Mouse (Mus musculus): ENCODE data around the gene Cdan1.

Gene Cdan1

DNA sequence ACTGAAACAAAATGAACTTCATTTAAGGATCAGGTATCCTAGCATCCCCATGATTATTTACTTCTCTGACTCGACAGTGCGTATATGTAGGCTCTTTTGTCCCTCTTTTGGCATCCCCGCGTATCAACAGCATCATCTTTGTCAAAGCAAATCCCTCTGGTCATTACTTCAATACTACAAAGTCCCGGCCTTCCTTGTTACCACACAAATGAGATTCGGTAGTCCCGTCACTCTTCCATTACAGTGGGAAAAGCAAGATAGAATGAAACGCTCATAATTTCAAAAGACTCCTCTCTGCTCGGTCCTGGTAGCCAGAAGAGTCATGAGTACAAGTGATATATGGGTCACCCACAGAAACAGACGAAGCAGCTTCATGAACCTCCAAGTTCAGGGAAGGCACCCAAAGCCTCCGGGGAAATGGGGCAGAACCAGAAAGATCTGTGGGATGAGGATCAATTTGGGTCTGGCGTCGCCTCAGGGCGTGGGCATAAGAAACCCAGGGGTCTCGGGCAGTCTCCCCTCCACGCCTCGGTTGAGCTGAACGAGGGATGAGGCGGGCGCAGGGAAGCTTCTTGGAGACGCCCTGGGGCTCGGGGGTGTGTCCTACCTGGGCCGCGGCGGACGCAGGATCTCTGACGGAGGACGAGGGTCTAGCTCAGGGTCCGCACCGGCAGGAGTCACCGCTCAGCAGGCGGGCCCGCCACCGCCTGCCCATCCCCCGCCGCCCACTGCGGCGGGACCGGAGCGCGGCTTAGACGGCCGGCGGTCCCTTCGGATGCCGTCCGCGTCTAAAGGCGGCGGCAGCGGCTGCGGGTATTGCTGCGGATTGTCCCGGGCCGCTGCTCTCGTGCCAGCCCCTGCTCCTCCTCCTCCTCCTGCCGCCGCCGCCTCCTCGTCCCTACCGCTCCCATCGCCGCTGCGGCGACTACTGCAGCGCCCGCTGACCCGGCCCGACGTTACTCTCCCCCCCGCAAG is at the start of gene Cdan1:
Gene Cdan1 (minus strand): TSS at position 680 of the 975 bp plus-strand sequence.
- TF ChIP-seq NANOG (IDR thresholded peaks at IDR 0.05; ENCODE audit: borderline replicate concordance, low read length), result no peak
- Histone ChIP-seq H3K4me3 (replicated peaks; ENCODE audit: low read length) (peak within 1 kb of the TSS; percentile 100), H3K36me3 (ENCODE audit: insufficient read depth, low read length) (no peaks in the 10 kb centered on the region), H3K27me3 (ENCODE audit: insufficient read depth, low read length) (no peaks in the 10 kb centered on the region), H3K4me1 (replicated peaks; ENCODE audit: low read depth, low read length) (peaks cover 15% of the 10 kb centered on the region), H3K9me3 (ENCODE audit: low read length) (no peaks in the 10 kb centered on the region)

- Histone ChIP-seq H3K9me3 (ENCODE audit: low read length) (no peaks in the 10 kb centered on the region), H3K27me3 (ENCODE audit: insufficient read depth, low read length) (no peaks in the 10 kb centered on the region), H3K4me3 (replicated peaks; ENCODE audit: low read length) (no peak overlapping the region), H3K36me3 (ENCODE audit: insufficient read depth, low read length) (peaks cover 43% of the 10 kb centered on the region), H3K4me1 (replicated peaks; ENCODE audit: low read depth, low read length) (no peaks in the 10 kb centered on the region)
- TF ChIP-seq NANOG (IDR thresholded peaks at IDR 0.05; ENCODE audit: borderline replicate concordance, low read length), result no peak
- TF ChIP-seq CTCF (conservative IDR thresholded peaks at IDR 0.05; ENCODE audit: low read length), result no peak
- TF ChIP-seq POU5F1 (IDR thresholded peaks at IDR 0.05; ENCODE audit: borderline replicate concordance, low read length), result no peak
These were observed 46.4 kb upstream of the Cdan1 start for GRCm38 (mm10) chr2:120896361-120896760.

GRCm38 (mm10) chr2:120887601-120888000 is 37.7 kb upstream of the Cdan1 start:
- no peak overlapping the region for H3K4me3 ChIP-seq (replicated peaks; ENCODE audit: low read length)
- no peaks in the 10 kb centered on the region for H3K9me3 ChIP-seq (ENCODE audit: low read length)
- H3K36me3 ChIP-seq (ENCODE audit: insufficient read depth, low read length), result peaks cover 23% of the 10 kb centered on the region
- no peaks in the 10 kb centered on the region for H3K4me1 ChIP-seq (replicated peaks; ENCODE audit: low read depth, low read length)
- no peaks in the 10 kb centered on the region for H3K27me3 ChIP-seq (ENCODE audit: insufficient read depth, low read length)
- TF ChIP-seq NANOG (IDR thresholded peaks at IDR 0.05; ENCODE audit: borderline replicate concordance, low read length), result no peak
- no peak for TF ChIP-seq POU5F1 (IDR thresholded peaks at IDR 0.05; ENCODE audit: borderline replicate concordance, low read length)
- no peak for TF ChIP-seq CTCF (conservative IDR thresholded peaks at IDR 0.05; ENCODE audit: low read length)

- no peaks in the 10 kb centered on the region for H3K9me3 ChIP-seq (ENCODE audit: low read length)
- H3K27me3 ChIP-seq (ENCODE audit: insufficient read depth, low read length), result no peaks in the 10 kb centered on the region
- TF ChIP-seq CTCF (conservative IDR thresholded peaks at IDR 0.05; ENCODE audit: low read length) (no peak), POU5F1 (IDR thresholded peaks at IDR 0.05; ENCODE audit: borderline replicate concordance, low read length) (no peak)
- H3K36me3 ChIP-seq (ENCODE audit: insufficient read depth, low read length), result peaks cover 34% of the 10 kb centered on the region
- H3K4me1 ChIP-seq (replicated peaks; ENCODE audit: low read depth, low read length), result 0 out of 2 replicates have a peak, but pooled peaks cover 4% of the 10 kb centered on the region
- H3K4me3 ChIP-seq (replicated peaks; ENCODE audit: low read length), result no peak overlapping the region
These were observed 23.3 kb upstream of the Cdan1 start for GRCm38 (mm10) chr2:120873192-120873591.

- Histone ChIP-seq H3K9me3 (ENCODE audit: low read length) (no peaks in the 10 kb centered on the region), H3K4me3 (replicated peaks; ENCODE audit: low read length) (no peak overlapping the region), H3K36me3 (ENCODE audit: insufficient read depth, low read length) (peaks cover 32% of the 10 kb centered on the region), H3K4me1 (replicated peaks; ENCODE audit: low read depth, low read length) (no peaks in the 10 kb centered on the region), H3K27me3 (ENCODE audit: insufficient read depth, low read length) (no peaks in the 10 kb centered on the region)
- TF ChIP-seq CTCF (conservative IDR thresholded peaks at IDR 0.05; ENCODE audit: low read length) (no peak), NANOG (IDR thresholded peaks at IDR 0.05; ENCODE audit: borderline replicate concordance, low read length) (no peak), POU5F1 (IDR thresholded peaks at IDR 0.05; ENCODE audit: borderline replicate concordance, low read length) (no peak)
These were observed 21.8 kb upstream of the Cdan1 start for GRCm38 (mm10) chr2:120871447-120872336.

DNA sequence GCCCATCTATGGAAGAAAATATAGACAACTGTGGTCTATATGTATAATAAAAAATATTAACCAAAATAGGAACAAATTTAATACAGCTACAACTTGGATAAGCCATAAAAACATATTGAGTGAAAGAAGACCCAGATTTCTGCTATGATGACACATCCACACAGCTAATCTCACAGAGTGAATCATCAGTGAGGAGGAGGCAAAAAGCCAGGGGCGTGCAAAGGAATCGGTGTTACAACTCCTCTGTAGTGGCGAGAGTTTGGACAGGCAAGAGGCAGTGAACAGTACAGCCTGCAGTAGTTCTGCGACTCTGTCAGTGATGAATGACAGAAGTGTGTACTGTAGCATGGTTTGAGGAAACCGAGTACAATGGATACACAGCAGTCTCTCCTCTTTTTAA is 17.4 kb upstream of the Cdan1 start:
- Histone ChIP-seq H3K4me3 (replicated peaks; ENCODE audit: low read length) (no peak overlapping the region), H3K36me3 (ENCODE audit: insufficient read depth, low read length) (peaks cover 36% of the 10 kb centered on the region), H3K9me3 (ENCODE audit: low read length) (no peaks in the 10 kb centered on the region), H3K27me3 (ENCODE audit: insufficient read depth, low read length) (no peaks in the 10 kb centered on the region), H3K4me1 (replicated peaks; ENCODE audit: low read depth, low read length) (no peaks in the 10 kb centered on the region)
- TF ChIP-seq CTCF (conservative IDR thresholded peaks at IDR 0.05; ENCODE audit: low read length) (no peak), POU5F1 (IDR thresholded peaks at IDR 0.05; ENCODE audit: borderline replicate concordance, low read length) (no peak), NANOG (IDR thresholded peaks at IDR 0.05; ENCODE audit: borderline replicate concordance, low read length) (no peak)

DNA sequence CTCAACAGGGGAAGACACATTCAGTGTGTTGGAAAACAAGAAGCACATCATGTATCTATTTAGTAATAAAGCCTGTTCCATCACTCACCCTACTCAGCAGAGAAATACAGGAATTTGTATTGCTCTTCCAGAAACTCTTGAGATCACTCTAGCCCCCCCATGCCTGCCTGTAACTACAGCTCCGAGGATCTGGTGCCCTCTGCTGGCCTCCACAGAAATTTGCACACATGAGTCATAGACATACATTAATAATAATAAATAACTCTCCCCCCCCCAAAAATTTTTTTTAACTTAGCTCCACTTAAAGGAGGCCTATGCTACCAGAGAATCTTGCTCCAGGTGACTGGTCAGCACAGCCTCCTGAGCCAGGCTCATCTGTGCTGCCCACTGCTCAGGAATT is 16.6 kb upstream of the Cdan1 start:
- Histone ChIP-seq H3K9me3 (ENCODE audit: low read length) (no peaks in the 10 kb centered on the region), H3K4me3 (replicated peaks; ENCODE audit: low read length) (no peak overlapping the region), H3K4me1 (replicated peaks; ENCODE audit: low read depth, low read length) (no peaks in the 10 kb centered on the region), H3K36me3 (ENCODE audit: insufficient read depth, low read length) (peaks cover 43% of the 10 kb centered on the region), H3K27me3 (ENCODE audit: insufficient read depth, low read length) (no peaks in the 10 kb centered on the region)
- TF ChIP-seq POU5F1 (IDR thresholded peaks at IDR 0.05; ENCODE audit: borderline replicate concordance, low read length), result no peak
- TF ChIP-seq CTCF (conservative IDR thresholded peaks at IDR 0.05; ENCODE audit: low read length), result peak; percentile 43

GRCm38 (mm10) chr2:120863389-120863788 is 13.5 kb upstream of the Cdan1 start:
- Histone ChIP-seq H3K9me3 (ENCODE audit: low read length) (no peaks in the 10 kb centered on the region), H3K4me1 (replicated peaks; ENCODE audit: low read depth, low read length) (no peaks in the 10 kb centered on the region), H3K4me3 (replicated peaks; ENCODE audit: low read length) (no peak overlapping the region), H3K27me3 (ENCODE audit: insufficient read depth, low read length) (no peaks in the 10 kb centered on the region), H3K36me3 (ENCODE audit: insufficient read depth, low read length) (peaks cover 28% of the 10 kb centered on the region)
- no peak for TF ChIP-seq NANOG (IDR thresholded peaks at IDR 0.05; ENCODE audit: borderline replicate concordance, low read length)
- no peak for TF ChIP-seq CTCF (conservative IDR thresholded peaks at IDR 0.05; ENCODE audit: low read length)
- no peak for TF ChIP-seq POU5F1 (IDR thresholded peaks at IDR 0.05; ENCODE audit: borderline replicate concordance, low read length)

All from E14TG2a.4 (cell line).